Comparison of ENCODE assay signal across 18 mouse cellular contexts in genomic region chr11:60136491-60136890, GRCm38 (mm10).
"Had no signal": no experiment of that assay in that cellular context is flagged by ENCODE, and none has a peak within 500 bp of the region (broad histone marks: within the 10 kb centered on the region; RNA-seq: fewer than 3 reads in every experiment).

No protein-coding gene starts in this region.

- DNase-seq: kidney, postnatal 10 days; kidney, postnatal 36 days; layer of hippocampus, postnatal 36 days; liver, embryonic 13.5 days; lung, adult 2 months; lung, postnatal 14 days; lung, postnatal 4 days; right cerebral cortex, adult 18-20 months; right cerebral cortex, postnatal 14 days; right cerebral cortex, postnatal 4 days; spleen, adult 18-20 months; thymus, postnatal 25 days had no signal

- H3K27me3 ChIP-seq: midbrain, embryonic 12.5 days; midbrain, embryonic 15.5 days; neural tube, embryonic 12.5 days; neural tube, embryonic 15.5 days; stomach, embryonic 15.5 days had no signal

- H3K36me3 ChIP-seq: liver, embryonic 13.5 days; midbrain, embryonic 12.5 days; midbrain, embryonic 15.5 days; neural tube, embryonic 12.5 days; neural tube, embryonic 15.5 days; stomach, embryonic 15.5 days had no signal

- H3K9me3 ChIP-seq: liver, embryonic 13.5 days; midbrain, embryonic 12.5 days; midbrain, embryonic 15.5 days; neural tube, embryonic 12.5 days; neural tube, embryonic 15.5 days; stomach, embryonic 15.5 days had no signal

- H3K4me2 ChIP-seq: liver, embryonic 13.5 days; midbrain, embryonic 12.5 days; midbrain, embryonic 15.5 days; neural tube, embryonic 12.5 days; neural tube, embryonic 15.5 days; stomach, embryonic 15.5 days had no signal

- H3K27ac ChIP-seq: left cerebral cortex, adult 2 months; liver, embryonic 13.5 days; midbrain, embryonic 12.5 days; midbrain, embryonic 15.5 days; neural tube, embryonic 12.5 days; neural tube, embryonic 15.5 days; stomach, embryonic 15.5 days had no signal

- ATAC-seq: midbrain, embryonic 15.5 days had no signal

- H3K4me3 ChIP-seq: left cerebral cortex, adult 2 months; liver, embryonic 13.5 days; midbrain, embryonic 12.5 days; midbrain, embryonic 15.5 days; neural tube, embryonic 12.5 days; neural tube, embryonic 15.5 days; stomach, embryonic 15.5 days had no signal

- H3K9ac ChIP-seq: liver, embryonic 13.5 days; midbrain, embryonic 12.5 days; midbrain, embryonic 15.5 days; neural tube, embryonic 12.5 days; neural tube, embryonic 15.5 days; stomach, embryonic 15.5 days had no signal
